Mouse (Mus musculus): ENCODE measurements at regions not wholly inside any gene's neighbourhood (a gene's known extent, or its start where the extent isn't known, plus 50 kb on each side); places are given as distances from the start of the nearest gene placed in this dataset.

DNA sequence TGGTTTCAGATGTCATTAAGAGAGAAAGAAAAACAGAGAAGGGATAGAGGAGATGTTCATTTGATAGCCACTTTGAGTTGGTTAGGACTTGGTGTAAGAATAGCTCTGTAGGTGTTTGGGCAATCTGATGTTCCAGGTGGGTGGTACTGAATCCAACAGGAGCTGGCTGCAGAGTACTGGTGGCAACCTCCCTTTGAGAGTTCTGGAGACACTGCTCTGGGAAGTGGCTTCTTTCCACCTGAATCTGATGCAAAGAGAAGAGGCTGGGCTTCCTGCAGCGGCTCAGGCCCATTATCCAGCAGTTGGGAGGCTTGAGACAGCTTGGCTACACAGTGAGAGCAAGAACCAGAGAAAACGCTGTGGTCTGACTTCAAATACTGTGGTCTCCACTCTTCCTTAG is 77.0 kb upstream of the Podxl start:
- no peak for TF ChIP-seq POLR2A (IDR thresholded peaks at IDR 0.05; ENCODE audit: low read depth, low read length)
- no peak for TF ChIP-seq CTCF (IDR thresholded peaks at IDR 0.05; ENCODE audit: extremely low read depth, insufficient read length, insufficient replicate concordance, low read depth, low read length)
